Mouse (Mus musculus) midbrain, embryonic 11.5 days (tissue): Measurements from ENCODE around the gene Mpped2. TPM values are rescaled to one million over a fixed set of nuclear protein-coding genes. Genes with fewer than 3 reads are reported as not detected.

Experiments used
- ATAC-seq: fragments of 200-750 bp; cut with Nextera tagmentation; 2 replicates; pipeline ENCODE4 v1.8.0; 2017; ENCODE audit warnings: moderate TSS enrichment, moderate library complexity; ENCODE audit not compliant: low FRiP score
- DNase-seq: peaks from one replicate; pipeline ENCODE4 v3.0.0; 2015; ENCODE audit warnings: low spot score; ENCODE audit errors: missing footprints
- H3K27ac ChIP-seq: fragments of 300-500 bp; sonication (generic); 2 replicates; pipeline ENCODE4 v1.5.1; 2014; ENCODE audit warnings: low read depth, low read length
- H3K27me3 ChIP-seq: fragments of 300-500 bp; sonication (generic); 2 replicates; pipeline ENCODE4 v1.6.1; 2014; ENCODE audit warnings: mild to moderate bottlenecking, low read length, moderate library complexity, mixed read lengths; ENCODE audit not compliant: control insufficient read depth, insufficient read depth
- H3K36me3 ChIP-seq: fragments of 300-500 bp; sonication (generic); 2 replicates; pipeline ENCODE4 v1.6.1; 2014; ENCODE audit warnings: mild to moderate bottlenecking, low read length, moderate library complexity, mixed read lengths; ENCODE audit not compliant: control insufficient read depth, insufficient read depth
- H3K4me1 ChIP-seq: fragments of 300-500 bp; sonication (generic); 2 replicates; pipeline ENCODE4 v1.6.1; 2014; ENCODE audit warnings: low read length; ENCODE audit not compliant: control insufficient read depth, insufficient read depth
- H3K4me2 ChIP-seq: fragments of 300-500 bp; sonication (generic); 2 replicates; pipeline ENCODE4 v1.6.1; 2014; ENCODE audit warnings: mild to moderate bottlenecking, moderate library complexity
- H3K4me3 ChIP-seq: fragments of 300-500 bp; sonication (generic); 2 replicates; pipeline ENCODE4 v1.5.1; 2014; ENCODE audit warnings: low read depth, low read length
- H3K9ac ChIP-seq: fragments of 300-500 bp; sonication (generic); 2 replicates; pipeline ENCODE4 v1.6.1; 2014; ENCODE audit warnings: low read length
- H3K9me3 ChIP-seq: fragments of 300-500 bp; sonication (generic); 2 replicates; pipeline ENCODE4 v1.6.1; 2016; ENCODE audit warnings: low read length; ENCODE audit not compliant: control insufficient read depth
- WGBS: fragments of 180-500 bp; shearing (Covaris S2); extraction: QIAGEN DNeasy Blood & Tissue Kit; methylation state at CpG from one replicate; pipeline ENCODE4 v1.1.7; 2014; 5-methylcytosine and 5-hydroxymethylcytosine counted together
- polyA plus RNA-seq: library from polyadenylated mRNA; unstranded; fragments of >200 nt; fragmentation: Nextera tagmentation; extraction: Ambion mirVana; gene quantifications from 2 replicates; pipeline ENCODE4 v1.2.1, GENCODE M21; 2014

Gene Mpped2
- polyA plus RNA-seq, 1 experiment from 2014 or later = 43.9 TPM

GRCm38 (mm10) chr2:106674319-106674718 is 18.8 kb upstream of the Mpped2 start:
- WGBS = 86% methylated on average over 8 of the region's 8 CpGs
- ATAC-seq = no peak
- Histone ChIP-seq H3K4me3 (no peak overlapping the region), H3K4me1 (no peaks in the 10 kb centered on the region), H3K36me3 (no peaks in the 10 kb centered on the region), H3K9ac (no peak overlapping the region), H3K27me3 (no peaks in the 10 kb centered on the region), H3K27ac (no peak overlapping the region), H3K4me2 (no peak overlapping the region), H3K9me3 (no peaks in the 10 kb centered on the region)
- DNase-seq = no peak

GRCm38 (mm10) chr2:106677449-106677848 is 15.6 kb upstream of the Mpped2 start:
- Histone ChIP-seq H3K27me3 (no peaks in the 10 kb centered on the region), H3K4me2 (no peak overlapping the region), H3K4me1 (no peaks in the 10 kb centered on the region), H3K9ac (no peak overlapping the region), H3K36me3 (no peaks in the 10 kb centered on the region), H3K4me3 (no peak overlapping the region), H3K27ac (no peak overlapping the region), H3K9me3 (no peaks in the 10 kb centered on the region)
- ATAC-seq = no peak
- WGBS = 65% methylated on average over 2 of the region's 2 CpGs
- no peak for DNase-seq

DNA sequence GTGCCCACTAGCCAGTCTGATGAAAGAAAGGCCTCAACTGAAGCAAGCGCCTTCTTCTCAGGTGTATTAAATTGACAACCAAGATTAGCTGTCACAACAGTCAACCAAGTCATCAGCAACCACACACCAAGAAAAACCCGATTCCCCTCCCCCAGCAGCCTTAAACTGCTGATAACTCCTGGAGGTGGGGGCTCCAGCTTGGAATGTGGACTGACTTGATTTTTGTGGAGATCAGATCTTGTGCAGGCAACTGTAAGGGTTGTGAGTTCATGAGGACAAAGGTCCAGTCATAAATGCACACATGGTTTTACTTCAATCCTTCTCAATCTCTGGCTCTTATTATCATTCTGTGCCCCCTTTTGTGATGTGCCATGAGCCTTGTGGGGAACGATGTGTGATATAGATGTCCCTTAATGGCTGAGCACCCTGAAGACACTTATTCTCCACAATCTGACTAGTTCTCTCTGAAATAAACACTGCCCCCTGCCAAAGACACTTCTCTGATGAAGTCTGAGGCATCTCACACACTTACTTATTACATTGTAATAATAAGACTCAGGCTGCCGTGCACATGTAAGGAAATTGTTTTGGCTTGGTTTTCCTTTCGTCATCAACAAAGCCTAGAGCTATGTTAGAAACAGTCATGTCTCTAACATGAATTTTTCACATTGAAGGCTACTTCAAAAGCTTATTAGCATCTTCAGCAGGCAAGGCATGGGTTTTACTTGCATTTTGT is 13.2 kb upstream of the Mpped2 start:
- 78% methylated on average over 5 of the region's 5 CpGs for WGBS
- DNase-seq = no peak
- Histone ChIP-seq H3K4me2 (no peak overlapping the region), H3K27ac (no peak overlapping the region), H3K4me1 (no peaks in the 10 kb centered on the region), H3K9me3 (no peaks in the 10 kb centered on the region), H3K4me3 (no peak overlapping the region), H3K27me3 (no peaks in the 10 kb centered on the region), H3K36me3 (no peaks in the 10 kb centered on the region), H3K9ac (no peak overlapping the region)
- ATAC-seq = no peak

- no peak overlapping the region for H3K4me3 ChIP-seq
- H3K9ac ChIP-seq = no peak overlapping the region
- H3K4me1 ChIP-seq = no peaks in the 10 kb centered on the region
- 45% methylated on average over 9 of the region's 9 CpGs for WGBS
- DNase-seq = no peak
- no peak overlapping the region for H3K27ac ChIP-seq
- no peaks in the 10 kb centered on the region for H3K36me3 ChIP-seq
- no peaks in the 10 kb centered on the region for H3K9me3 ChIP-seq
- H3K27me3 ChIP-seq = no peaks in the 10 kb centered on the region
- H3K4me2 ChIP-seq = no peak overlapping the region
- ATAC-seq = no peak
These were observed 9.8 kb upstream of the Mpped2 start for GRCm38 (mm10) chr2:106683185-106683831.

DNA sequence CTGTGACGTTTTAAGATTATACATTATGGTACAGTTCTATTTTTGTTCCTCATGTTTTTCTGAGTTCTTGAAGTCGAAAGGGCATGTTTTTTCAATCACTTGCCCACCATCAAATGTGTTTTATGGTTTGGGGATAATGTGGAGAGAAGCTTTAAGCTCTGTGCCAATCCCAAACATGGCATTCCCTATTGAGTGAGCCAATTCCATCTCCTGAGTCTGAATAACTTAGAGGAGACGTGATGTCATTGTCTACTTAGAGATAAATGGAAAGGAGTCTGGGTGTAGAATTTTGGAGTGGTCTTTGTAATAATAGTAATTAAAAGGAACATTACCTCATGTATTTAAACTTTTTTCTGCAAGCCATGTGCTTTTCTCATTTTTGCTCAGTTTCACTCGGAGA is 9.2 kb upstream of the Mpped2 start:
- Histone ChIP-seq H3K4me1 (no peaks in the 10 kb centered on the region), H3K4me3 (no peak overlapping the region), H3K4me2 (no peak overlapping the region), H3K36me3 (no peaks in the 10 kb centered on the region), H3K9me3 (no peaks in the 10 kb centered on the region), H3K9ac (no peak overlapping the region), H3K27ac (no peak overlapping the region), H3K27me3 (no peaks in the 10 kb centered on the region)
- WGBS = 70% methylated on average over 4 of the region's 4 CpGs
- DNase-seq = no peak
- ATAC-seq = no peak

- ATAC-seq = no peak
- Histone ChIP-seq H3K27me3 (no peaks in the 10 kb centered on the region; the same call in 1 of the 2 replicates), H3K9me3 (no peaks in the 10 kb centered on the region), H3K36me3 (no peaks in the 10 kb centered on the region), H3K27ac (no peak overlapping the region), H3K4me3 (peak overlapping the region; percentile 77; the same call in 1 of the 2 replicates), H3K4me1 (peaks cover 7% of the 10 kb centered on the region; the same call in 1 of the 2 replicates), H3K9ac (no peak overlapping the region), H3K4me2 (peak overlapping the region; percentile 88; the same call in 1 of the 2 replicates)
- no peak for DNase-seq
- 5% methylated on average over 6 of the region's 6 CpGs for WGBS
These were observed 1.2 kb upstream of the Mpped2 start for GRCm38 (mm10) chr2:106691753-106692363.

DNA sequence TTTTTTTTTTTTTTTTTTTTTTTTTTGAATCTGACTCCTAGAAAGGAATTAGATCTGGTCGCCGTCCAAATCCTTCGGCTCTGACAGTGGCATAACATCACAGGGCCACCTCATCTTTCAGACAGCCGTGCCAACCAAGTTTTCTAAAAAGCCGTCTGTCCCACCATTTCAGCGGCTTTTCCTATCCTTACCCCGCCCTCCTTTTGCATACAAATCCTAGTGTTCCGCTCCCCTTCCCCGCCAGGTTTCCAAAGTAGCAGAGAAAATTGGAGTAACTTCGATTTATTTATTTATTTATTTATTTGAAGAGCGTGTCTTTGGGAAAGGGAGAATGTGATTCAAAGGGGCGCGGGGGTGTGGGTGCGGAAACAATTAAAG is 675 bp upstream of the Mpped2 start:
- Histone ChIP-seq H3K4me2 (peak overlapping the region; percentile 88), H3K4me1 (peaks cover 7% of the 10 kb centered on the region; the same call in 1 of the 2 replicates), H3K36me3 (no peaks in the 10 kb centered on the region), H3K4me3 (peak overlapping the region; percentile 77), H3K9me3 (no peaks in the 10 kb centered on the region), H3K27me3 (no peaks in the 10 kb centered on the region; the same call in 1 of the 2 replicates), H3K9ac (no peak overlapping the region), H3K27ac (no peak overlapping the region)
- DNase-seq (no peak), ATAC-seq (no peak)
- WGBS = 1% methylated on average over 14 of the region's 14 CpGs

DNA sequence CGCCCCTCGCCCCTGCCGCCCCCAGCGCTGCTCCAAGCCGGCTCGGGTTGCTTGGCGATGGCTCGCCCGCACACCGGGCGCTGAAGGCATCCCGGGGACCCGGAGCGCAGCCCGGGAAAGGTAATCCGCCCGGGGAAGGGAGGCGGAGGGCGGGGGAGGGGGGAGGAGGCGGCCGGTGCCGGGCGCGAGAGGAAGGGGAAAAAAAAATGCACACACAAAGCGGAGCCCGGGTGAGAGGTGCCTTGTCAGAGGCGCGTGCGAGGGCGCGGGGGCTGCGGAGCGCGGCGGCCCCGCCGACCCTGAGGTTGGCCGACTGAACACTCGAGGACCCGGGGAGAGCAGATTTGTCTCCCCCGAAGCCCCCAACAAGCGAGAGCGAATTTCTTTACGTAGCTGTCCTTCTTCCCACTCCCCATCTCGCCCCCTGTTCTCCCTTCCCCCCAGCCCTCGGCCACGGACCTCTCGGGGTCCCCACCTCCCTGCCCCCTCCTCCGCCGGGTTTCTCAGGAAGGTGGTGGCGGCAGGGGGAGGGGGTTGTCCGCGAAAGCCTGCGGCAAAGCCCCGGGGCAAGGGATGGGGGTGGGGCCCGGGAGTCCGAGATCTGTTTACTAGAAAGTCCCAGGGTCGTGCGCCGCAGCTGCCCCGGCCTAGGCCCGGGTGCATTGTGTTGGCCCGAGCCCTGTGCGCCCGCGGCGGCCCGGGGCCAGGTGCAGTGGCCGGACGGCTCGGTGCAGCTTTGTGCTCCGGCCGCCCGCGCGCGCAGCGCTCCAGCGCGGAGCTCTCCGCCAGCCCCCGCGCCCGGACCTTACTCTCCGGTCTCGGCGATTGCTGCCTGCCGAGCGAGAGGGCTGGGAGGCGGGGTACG is 865 bp downstream of the Mpped2 start:
- Histone ChIP-seq H3K36me3 (no peaks in the 10 kb centered on the region), H3K9ac (peak overlapping the region; percentile 93), H3K9me3 (no peaks in the 10 kb centered on the region), H3K27ac (peak overlapping the region; percentile 96), H3K27me3 (no peaks in the 10 kb centered on the region; the same call in 1 of the 2 replicates), H3K4me1 (peaks cover 9% of the 10 kb centered on the region; the same call in 1 of the 2 replicates), H3K4me2 (peak overlapping the region; percentile 88), H3K4me3 (peak overlapping the region; percentile 77)
- WGBS = 1% methylated on average over 78 of the region's 91 CpGs
- DNase-seq = peak; percentile 97
- ATAC-seq = peak; percentile 86
